Mouse (Mus musculus) heart, postnatal 25 days (tissue): ENCODE results near the gene Rflnb. TPM values are rescaled to one million over a fixed set of nuclear protein-coding genes. Genes with fewer than 3 reads are reported as not detected.

Experiments used
- DNase-seq: peaks from one replicate; pipeline ENCODE4 v3.0.0; 2022; ENCODE audit warnings: low spot score
- intact Hi-C: fragments of 180-260 bp; cut with DNase I; formaldehyde crosslinking; loops from one replicate; pipeline ENCODE4 v1.15.1; 2025
- total RNA-seq, 2 experiments: library from RNA; stranded (reverse); gene quantifications; 2 replicates each; pipeline ENCODE4 v1.2.3; 2021

Gene Rflnb
- total RNA-seq, 2 experiments from 2014 or later: 42.5 to 51.7 TPM

DNA sequence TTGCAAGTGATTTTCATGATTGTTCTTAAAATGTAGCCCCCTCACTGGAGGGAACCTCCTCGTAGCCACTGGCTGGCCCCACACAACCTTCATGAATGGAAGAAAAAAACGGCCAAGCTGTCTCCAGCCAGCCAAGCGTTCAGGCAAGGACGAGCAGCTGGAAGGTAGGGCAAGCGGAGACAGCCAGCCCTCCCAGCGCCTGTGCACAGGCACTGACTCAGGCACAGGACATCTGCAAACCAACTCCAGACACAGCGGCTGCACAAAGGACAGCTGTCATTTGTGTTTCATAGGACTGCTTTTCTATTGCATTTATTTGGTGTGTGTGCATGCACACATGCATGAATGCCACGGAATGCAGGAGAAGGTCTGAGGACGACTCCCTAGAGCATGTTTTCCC lies 33.2 kb downstream of the Rflnb start:
- no peak for DNase-seq
- intact Hi-C loops: no loop called here

DNA sequence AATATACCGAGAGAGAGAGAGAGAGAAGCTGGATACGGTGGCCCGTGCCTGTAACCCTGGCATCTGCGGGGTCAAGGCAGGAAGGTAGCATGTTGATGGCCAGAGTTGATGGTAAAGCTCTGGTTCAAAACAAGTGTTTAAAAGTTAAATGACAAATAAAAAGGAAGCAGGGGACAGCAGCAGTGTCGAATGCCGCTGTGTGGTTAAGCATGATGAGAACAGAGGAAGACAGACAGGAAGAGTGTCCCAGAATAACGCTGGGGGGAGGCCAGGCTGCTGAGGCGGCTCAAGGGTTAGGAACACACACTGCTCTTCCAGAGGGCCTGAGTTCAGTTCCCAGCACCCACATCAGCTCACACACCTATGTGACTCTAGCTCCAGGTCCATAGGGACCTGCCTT lies 35.1 kb downstream of the Rflnb start:
- intact Hi-C loops: no loop called here
- DNase-seq: no peak

DNA sequence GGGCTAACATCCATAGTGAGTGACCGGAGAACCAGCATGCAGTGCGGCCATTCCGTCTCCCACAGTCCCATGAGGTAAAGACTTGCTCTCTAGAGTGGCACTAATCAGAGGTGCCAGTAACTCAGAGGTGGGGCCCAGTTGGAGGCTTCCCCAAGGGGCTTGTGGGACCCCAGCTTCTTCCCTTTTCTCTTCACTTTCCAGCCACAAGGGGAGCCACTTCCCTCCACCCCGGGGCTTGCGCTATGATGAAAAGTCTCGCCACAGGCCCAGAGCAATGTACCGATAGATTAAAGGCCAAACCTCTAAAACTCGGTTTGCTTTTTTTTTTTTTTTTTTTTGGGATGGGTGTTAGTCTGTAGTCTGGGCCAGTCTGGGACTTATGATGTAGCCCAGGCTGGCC lies 35.7 kb downstream of the Rflnb start:
- intact Hi-C loops: no loop called here
- no peak for DNase-seq

- no peak for DNase-seq
- intact Hi-C loops: no loop called here
These were observed 36.4 kb downstream of the Rflnb start for GRCm38 (mm10) chr11:75990965-75991835.

DNA sequence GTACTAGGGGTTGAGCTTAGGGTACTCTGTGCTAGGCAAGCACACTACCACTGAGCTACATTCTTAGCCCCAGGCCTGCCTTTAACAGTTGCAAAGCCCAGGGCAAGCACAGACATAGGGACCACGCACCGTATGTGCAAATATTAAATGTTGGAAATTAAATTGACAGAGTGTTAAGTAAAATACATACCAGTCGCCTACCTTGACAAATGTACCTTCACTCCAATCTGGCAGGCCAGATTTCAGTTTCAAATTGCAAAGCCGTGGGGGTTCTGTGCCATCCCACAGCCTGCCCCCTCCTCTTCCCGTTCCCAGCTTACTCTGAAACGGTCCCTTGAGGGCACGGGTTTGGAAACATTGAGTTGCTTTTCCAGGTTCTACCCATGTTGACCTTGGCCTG lies 41.6 kb downstream of the Rflnb start:
- DNase-seq: no peak
- intact Hi-C loops: no loop called here

- intact Hi-C loops: no loop called here
- DNase-seq: no peak
These were observed 43.0 kb downstream of the Rflnb start for GRCm38 (mm10) chr11:75984581-75984980.

DNA sequence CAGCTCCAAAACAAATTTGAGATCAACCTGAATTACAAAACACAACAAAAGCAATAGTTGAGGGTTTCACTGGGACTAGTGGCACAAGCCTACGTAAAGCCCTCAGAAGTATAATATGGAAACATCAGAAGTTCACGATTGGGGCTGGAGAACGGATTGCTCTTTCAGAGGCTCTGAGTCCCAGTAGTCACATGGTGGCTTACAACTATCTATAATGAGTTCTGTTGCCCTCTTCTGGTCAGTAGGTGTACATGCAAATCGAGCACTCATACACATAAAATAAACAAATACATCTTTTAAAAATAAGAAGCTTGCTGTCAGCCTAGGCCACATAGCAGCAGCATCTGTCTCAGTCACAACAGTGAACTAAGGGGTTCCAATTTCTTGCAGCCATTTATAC lies 44.4 kb downstream of the Rflnb start:
- no peak for DNase-seq

GRCm38 (mm10) chr11:75980413-75980812 lies 47.2 kb downstream of the Rflnb start:
- no peak for DNase-seq
- intact Hi-C loops: no loop called here

More for the DNA sequence above, 44.4 kb downstream of the Rflnb start:
- intact Hi-C loops: no loop called here

DNA sequence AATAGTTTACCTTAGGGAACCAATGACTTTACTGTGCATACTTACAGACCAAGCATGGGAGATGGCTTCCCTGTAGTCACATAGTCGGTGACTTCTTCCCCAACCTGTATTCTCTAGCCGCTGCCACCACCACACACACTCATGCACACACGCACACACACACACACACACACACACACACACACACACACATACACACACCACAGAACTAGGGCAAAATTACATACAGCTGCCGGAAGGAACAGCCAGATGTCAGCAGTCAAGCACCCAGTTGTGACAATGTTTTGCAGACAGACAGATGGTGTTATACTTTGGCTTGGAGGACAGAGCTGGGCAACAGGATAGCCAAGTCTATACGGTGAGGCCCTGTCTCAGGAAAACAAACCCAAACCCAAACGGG lies 49.5 kb downstream of the Rflnb start:
- no peak for DNase-seq
- intact Hi-C loops: no loop called here

GRCm38 (mm10) chr11:75976748-75977147 lies 50.8 kb downstream of the Rflnb start:
- intact Hi-C loops: no loop called here
- DNase-seq: no peak

- intact Hi-C loops: no loop called here
These were observed 53.6 kb downstream of the Rflnb start for GRCm38 (mm10) chr11:75973988-75974387.

DNA sequence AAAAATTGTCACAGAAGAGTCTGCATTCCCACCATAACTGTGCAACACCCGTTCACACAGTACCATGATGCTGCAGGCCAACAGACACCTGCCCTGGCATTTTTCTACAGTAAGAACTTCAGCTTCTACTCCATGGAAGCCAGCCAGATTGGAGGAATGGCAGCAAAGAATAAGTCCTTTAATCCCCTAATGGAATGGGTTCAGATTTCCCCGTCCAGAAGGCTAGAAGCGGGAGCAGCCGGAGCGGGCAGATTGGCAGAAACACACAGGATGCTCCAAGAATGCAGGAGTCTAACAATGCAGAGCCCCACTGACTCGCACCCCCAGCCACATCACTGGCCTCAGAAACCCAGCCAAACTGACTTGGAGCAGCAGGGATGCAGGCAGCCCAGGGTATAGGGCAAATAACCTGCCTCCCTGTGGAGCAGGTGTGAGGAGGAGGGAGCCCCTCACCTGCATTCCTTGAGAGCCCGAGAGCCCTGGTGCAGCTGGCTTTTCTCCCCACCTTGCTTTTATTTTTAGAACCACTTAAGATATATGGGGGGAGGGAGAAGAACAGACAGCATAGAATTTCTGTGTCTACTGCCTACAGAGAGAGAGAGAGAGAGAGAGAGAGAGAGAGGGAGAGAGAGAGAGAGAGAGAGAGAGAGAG lies 54.5 kb downstream of the Rflnb start:
- DNase-seq: no peak
- intact Hi-C loops: no loop called here

More at GRCm38 (mm10) chr11:75973988-75974387, 53.6 kb downstream of the Rflnb start:
- no peak for DNase-seq

GRCm38 (mm10) chr11:75972188-75972587 lies 55.4 kb downstream of the Rflnb start:
- no peak for DNase-seq
- intact Hi-C loops: no loop called here

DNA sequence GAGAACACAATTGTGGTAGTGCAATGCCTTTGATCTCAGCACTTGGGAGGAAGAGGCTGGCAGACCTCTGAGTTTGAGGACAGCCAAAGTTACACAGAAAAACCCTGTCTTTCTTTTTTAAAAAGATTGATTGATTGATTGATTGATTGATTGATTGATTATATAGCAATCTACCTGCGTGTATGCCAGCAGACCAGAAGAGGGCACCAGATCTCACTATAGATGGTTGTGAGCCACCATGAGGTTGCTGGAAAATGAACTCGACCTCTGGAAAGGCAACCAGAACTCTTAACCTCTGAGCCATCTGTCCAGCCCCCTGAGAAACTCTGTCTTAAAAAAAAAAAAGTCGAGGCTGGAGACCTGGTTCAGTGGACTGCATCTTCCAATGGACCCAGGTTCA lies 57.0 kb downstream of the Rflnb start:
- no peak for DNase-seq
- intact Hi-C loops: no loop called here

Other genes starting within 250 kb of the Rflnb start
- under 1 TPM; 0.14 to 0.42 TPM for gene Doc2b, start 231.7 kb downstream of the Rflnb start, total RNA-seq
- 10 to 100 TPM in 1 of 2 experiments, 1 to 10 TPM in 1; 9.8 to 11.5 TPM for gene Rph3al, start 89.4 kb downstream of the Rflnb start, total RNA-seq
- gene 1700016K19Rik, start 27.9 kb downstream of the Rflnb start, total RNA-seq: not detected
- 10 to 100 TPM; 26.1 to 30.3 TPM for gene Vps53, start 151.9 kb upstream of the Rflnb start, total RNA-seq
- gene Fam57a, start 151.9 kb upstream of the Rflnb start, total RNA-seq: 1 to 10 TPM; 4.1 TPM
- not detected for gene Dbil5, start 189.8 kb upstream of the Rflnb start, total RNA-seq
- gene Gemin4, start 189.9 kb upstream of the Rflnb start, total RNA-seq: 1 to 10 TPM; 1.4 to 3.2 TPM
- gene Mrm3, start 215.9 kb upstream of the Rflnb start, total RNA-seq: 10 to 100 TPM; 23.1 to 25.0 TPM
- 10 to 100 TPM; 34.8 to 41.1 TPM for gene Glod4, start 215.9 kb upstream of the Rflnb start, total RNA-seq